Mouse (Mus musculus): ENCODE measurements around the gene Cbx1. TPM values are rescaled to one million over a fixed set of nuclear protein-coding genes. Genes with fewer than 3 reads are reported as not detected.

The Cbx1 gene
- polyA plus RNA-seq, 2 experiments: 23.5 to 25.0 TPM

GRCm38 (mm10) chr11:96790681-96791080 is 1.8 kb downstream of the Cbx1 start:
- 19% methylated on average over 1 of the region's 1 CpGs for WGBS (ENCODE audit: insufficient replicate concordance)
- Histone ChIP-seq H3K4me3 (ENCODE audit: insufficient read depth in 1 of 2, low read depth in 2 of 2, low read length in 2 of 2) (peak overlapping the region; percentile 17 to 95; a peak in 3 of 4 replicates), H3K9me3 (ENCODE audit: control insufficient read depth, low read length) (no peaks in the 10 kb centered on the region), H3K9ac (replicated peaks) (0 out of 2 replicates have a peak overlapping the region, but pooled peaks have one; percentile 15), H3K27me3 (ENCODE audit: control insufficient read depth, insufficient read depth, low read length) (no peaks in the 10 kb centered on the region), H3K4me1 (replicated peaks; ENCODE audit: control insufficient read depth in 2 of 2, insufficient read depth in 2 of 2, low read length in 1 of 2) (peaks cover 5 to 9% of the 10 kb centered on the region in 2 experiments), H3K27ac (no peak overlapping the region), H3K36me3 (replicated peaks; ENCODE audit: control insufficient read depth, insufficient read depth, low read depth) (peaks cover 3% of the 10 kb centered on the region; the same call in 1 of the 2 replicates), H3K4me2 (ENCODE audit: low read depth) (peak overlapping the region; percentile 79)
- no peak for ATAC-seq (ENCODE audit: insufficient read depth)
- DNase-seq (ENCODE audit: low read depth in 3 of 3, low spot score in 3 of 3): no peak
- TF ChIP-seq EP300 (IDR thresholded peaks at IDR 0.05; ENCODE audit: low read depth): no peak
- TF ChIP-seq CTCF (IDR thresholded peaks at IDR 0.05; ENCODE audit: low read depth): no peak

- H3K4me1 ChIP-seq (replicated peaks; ENCODE audit: control insufficient read depth in 2 of 2, insufficient read depth in 2 of 2, low read length in 1 of 2): peaks cover 3 to 5% of the 10 kb centered on the region in 2 experiments; a peak in 3 of 4 replicates
- no peak for ATAC-seq (ENCODE audit: insufficient read depth)
- H3K36me3 ChIP-seq (replicated peaks; ENCODE audit: control insufficient read depth, insufficient read depth, low read depth): peaks cover 7% of the 10 kb centered on the region
Measured at GRCm38 (mm10) chr11:96795491-96795890, 6.6 kb downstream of the Cbx1 start.

GRCm38 (mm10) chr11:96796081-96796480 is 7.2 kb downstream of the Cbx1 start:
- Histone ChIP-seq H3K9me3 (ENCODE audit: control insufficient read depth, low read length) (no peaks in the 10 kb centered on the region), H3K27ac (no peak overlapping the region), H3K36me3 (replicated peaks; ENCODE audit: control insufficient read depth, insufficient read depth, low read depth) (peaks cover 12% of the 10 kb centered on the region), H3K4me3 (ENCODE audit: insufficient read depth in 1 of 2, low read depth in 2 of 2, low read length in 2 of 2) (no peak overlapping the region), H3K4me1 (replicated peaks; ENCODE audit: control insufficient read depth in 2 of 2, insufficient read depth in 2 of 2, low read length in 1 of 2) (peaks cover 0 to under 1% of the 10 kb centered on the region in 2 experiments; a peak in 1 of 4 replicates), H3K4me2 (ENCODE audit: low read depth) (no peak overlapping the region), H3K27me3 (ENCODE audit: control insufficient read depth, insufficient read depth, low read length) (no peaks in the 10 kb centered on the region), H3K9ac (replicated peaks) (no peak overlapping the region)
- ATAC-seq (ENCODE audit: insufficient read depth) (no peak), DNase-seq (ENCODE audit: low read depth in 3 of 3, low spot score in 3 of 3) (no peak)
- no peak for TF ChIP-seq CTCF (IDR thresholded peaks at IDR 0.05; ENCODE audit: low read depth)
- 88% methylated on average over 2 of the region's 2 CpGs for WGBS (ENCODE audit: insufficient replicate concordance)

More at GRCm38 (mm10) chr11:96795491-96795890, 6.6 kb downstream of the Cbx1 start:
- no peak overlapping the region for H3K9ac ChIP-seq (replicated peaks)
- TF ChIP-seq CTCF (IDR thresholded peaks at IDR 0.05; ENCODE audit: low read depth) (no peak), EP300 (IDR thresholded peaks at IDR 0.05; ENCODE audit: low read depth) (no peak)
- no peak for DNase-seq (ENCODE audit: low read depth in 3 of 3, low spot score in 3 of 3)
- 77% methylated on average over 13 of the region's 13 CpGs for WGBS (ENCODE audit: insufficient replicate concordance)
- H3K9me3 ChIP-seq (ENCODE audit: control insufficient read depth, low read length): no peaks in the 10 kb centered on the region
- H3K4me2 ChIP-seq (ENCODE audit: low read depth): no peak overlapping the region
- no peak overlapping the region for H3K27ac ChIP-seq
- no peak overlapping the region for H3K4me3 ChIP-seq (ENCODE audit: insufficient read depth in 1 of 2, low read depth in 2 of 2, low read length in 2 of 2)
- no peaks in the 10 kb centered on the region for H3K27me3 ChIP-seq (ENCODE audit: control insufficient read depth, insufficient read depth, low read length)

- ATAC-seq (ENCODE audit: insufficient read depth): no peak
- Histone ChIP-seq H3K9ac (replicated peaks) (no peak overlapping the region), H3K36me3 (replicated peaks; ENCODE audit: control insufficient read depth, insufficient read depth, low read depth) (peaks cover 15% of the 10 kb centered on the region), H3K27ac (no peak overlapping the region), H3K4me3 (ENCODE audit: insufficient read depth in 1 of 2, low read depth in 2 of 2, low read length in 2 of 2) (no peak overlapping the region), H3K4me2 (ENCODE audit: low read depth) (no peak overlapping the region), H3K4me1 (replicated peaks; ENCODE audit: control insufficient read depth in 2 of 2, insufficient read depth in 2 of 2, low read length in 1 of 2) (no peaks in the 10 kb centered on the region), H3K27me3 (ENCODE audit: control insufficient read depth, insufficient read depth, low read length) (no peaks in the 10 kb centered on the region), H3K9me3 (ENCODE audit: control insufficient read depth, low read length) (no peaks in the 10 kb centered on the region)
- 63% methylated on average over 1 of the region's 1 CpGs for WGBS (ENCODE audit: insufficient replicate concordance)
- DNase-seq (ENCODE audit: low read depth in 3 of 3, low spot score in 3 of 3): no peak
- peak; percentile 37; the same call in 1 of the 2 replicates for TF ChIP-seq CTCF (IDR thresholded peaks at IDR 0.05; ENCODE audit: low read depth)
- TF ChIP-seq EP300 (IDR thresholded peaks at IDR 0.05; ENCODE audit: low read depth): no peak
Measured at GRCm38 (mm10) chr11:96796586-96796985, 7.7 kb downstream of the Cbx1 start.

GRCm38 (mm10) chr11:96799511-96799910 is 10.6 kb downstream of the Cbx1 start:
- DNase-seq (ENCODE audit: low read depth in 3 of 3, low spot score in 3 of 3) (no peak), ATAC-seq (ENCODE audit: insufficient read depth) (no peak)
- Histone ChIP-seq H3K4me3 (ENCODE audit: insufficient read depth in 1 of 2, low read depth in 2 of 2, low read length in 2 of 2) (no peak overlapping the region), H3K27ac (no peak overlapping the region), H3K4me2 (ENCODE audit: low read depth) (no peak overlapping the region), H3K27me3 (ENCODE audit: control insufficient read depth, insufficient read depth, low read length) (no peaks in the 10 kb centered on the region), H3K9me3 (ENCODE audit: control insufficient read depth, low read length) (no peaks in the 10 kb centered on the region), H3K9ac (replicated peaks) (no peak overlapping the region), H3K4me1 (replicated peaks; ENCODE audit: control insufficient read depth in 2 of 2, insufficient read depth in 2 of 2, low read length in 1 of 2) (no peaks in the 10 kb centered on the region), H3K36me3 (replicated peaks; ENCODE audit: control insufficient read depth, insufficient read depth, low read depth) (peaks cover 42% of the 10 kb centered on the region)
- TF ChIP-seq EP300 (IDR thresholded peaks at IDR 0.05; ENCODE audit: low read depth): no peak
- no peak for TF ChIP-seq CTCF (IDR thresholded peaks at IDR 0.05; ENCODE audit: low read depth)
- 75% methylated on average over 2 of the region's 2 CpGs for WGBS (ENCODE audit: insufficient replicate concordance)

Data from liver, embryonic 14.5 days (tissue).